Mouse (Mus musculus) ES-Bruce4 (cell line): ENCODE results near the gene Uevld.

Experiments used
- CTCF ChIP-seq: IDR thresholded peaks from one replicate; pipeline ENCODE4 v1.8.1; 2011; ENCODE audit warnings: low read depth, low read length
- POLR2A ChIP-seq: IDR thresholded peaks from one replicate; pipeline ENCODE4 v1.8.1; 2011; ENCODE audit warnings: low read length; ENCODE audit not compliant: insufficient read depth

- TF ChIP-seq CTCF = no peak
- TF ChIP-seq POLR2A = no peak
These were observed 27.6 kb upstream of the Uevld start for GRCm38 (mm10) chr7:46985718-46986505.
